Mouse (Mus musculus) ES-Bruce4 (cell line): ENCODE measurements around the gene Calu.

Source experiments
- CTCF ChIP-seq: IDR thresholded peaks from one replicate; pipeline ENCODE4 v1.8.1; 2011; ENCODE audit warnings: low read depth, low read length
- POLR2A ChIP-seq: IDR thresholded peaks from one replicate; pipeline ENCODE4 v1.8.1; 2011; ENCODE audit warnings: low read length; ENCODE audit not compliant: insufficient read depth

DNA sequence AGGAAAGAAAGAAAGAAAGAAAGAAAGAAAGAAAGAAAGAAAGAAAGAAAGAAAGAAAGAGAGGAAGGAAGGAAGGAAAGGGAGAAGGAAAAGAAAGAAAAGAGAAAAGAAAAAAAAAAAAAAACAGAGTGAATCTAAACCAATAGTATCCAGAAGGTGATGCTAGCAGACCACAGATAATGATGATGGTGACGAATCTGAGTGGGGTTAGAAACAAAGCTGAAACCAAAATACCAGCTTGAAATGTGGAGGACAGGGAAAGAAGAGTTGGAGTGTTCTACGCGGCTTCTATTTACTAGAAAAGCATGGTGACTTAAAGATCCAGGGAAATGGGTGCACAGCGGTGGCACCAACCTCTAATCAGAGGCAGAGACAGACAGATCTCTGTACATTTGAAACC, 43.9 kb downstream of the Calu start:
- no peak for TF ChIP-seq POLR2A
- no peak for TF ChIP-seq CTCF
